Mouse (Mus musculus): ENCODE data around the gene Ctsa. TPM values are rescaled to one million over a fixed set of nuclear protein-coding genes. Genes with fewer than 3 reads are reported as not detected.
"Not testable (repeated sequence)": the region's sequence is repeated elsewhere in the genome, so short reads cannot be mapped to it uniquely, and the experiment has no call there.

Ctsa gene
- polyA plus RNA-seq, 1 experiment from 2014 or later: 178 TPM

DNA sequence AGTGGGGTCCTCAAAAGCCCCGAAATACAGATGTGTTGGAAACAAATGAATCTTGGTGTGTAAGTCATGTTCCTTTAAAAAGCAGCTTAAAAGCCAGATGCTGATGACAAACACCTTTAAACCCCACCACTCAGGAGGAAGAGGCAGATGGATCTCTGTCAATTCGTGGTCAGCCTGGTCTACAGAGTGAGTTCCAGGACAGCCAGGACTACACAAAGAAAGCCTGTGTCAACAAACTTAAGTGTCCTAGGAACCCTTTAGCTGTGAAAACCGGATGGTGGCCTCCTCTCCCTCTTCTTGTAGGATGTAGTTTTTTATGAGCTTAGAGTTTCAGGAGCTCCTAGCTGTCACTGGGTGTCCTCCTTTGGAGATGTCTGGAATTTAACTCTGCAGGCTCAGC is 40.9 kb downstream of the Ctsa start:
- H3K27me3 ChIP-seq (ENCODE audit: control insufficient read depth, insufficient read depth, low read length): no peaks in the 10 kb centered on the region
- WGBS: 51% methylated on average over 3 of the region's 3 CpGs
- H3K4me2 ChIP-seq (ENCODE audit: low read length): no peak overlapping the region; the same call in 1 of the 2 replicates
- H3K9ac ChIP-seq (ENCODE audit: low read length): peak overlapping the region; percentile 48; the same call in 1 of the 2 replicates
- H3K9me3 ChIP-seq (ENCODE audit: control insufficient read depth, low read length): no peaks in the 10 kb centered on the region
- H3K4me1 ChIP-seq (ENCODE audit: control insufficient read depth in 2 of 2, insufficient read depth in 2 of 2, low read length in 2 of 2): peaks cover 11 to 14% of the 10 kb centered on the region in 2 experiments
- ATAC-seq (ENCODE audit: insufficient number of reproducible peaks, insufficient read depth, low FRiP score, low read depth): no peak
- peak overlapping the region; percentile 83 to 85 for H3K27ac ChIP-seq (replicated peaks in 1 of 2; ENCODE audit: control insufficient read depth in 1 of 2, insufficient read depth in 1 of 2, low read depth in 2 of 2, low read length in 2 of 2)
- H3K4me3 ChIP-seq (ENCODE audit: control insufficient read depth in 1 of 2, insufficient read depth in 1 of 2, low read depth in 1 of 2, low read length in 2 of 2): no peak overlapping the region
- 0 out of 2 replicates have a peak, but pooled peaks cover 7% of the 10 kb centered on the region for H3K36me3 ChIP-seq (ENCODE audit: control insufficient read depth, insufficient read depth, low read length)

GRCm38 (mm10) chr2:164874239-164874769 is 41.6 kb downstream of the Ctsa start:
- 0% methylated on average over 1 of the region's 1 CpGs for WGBS
- H3K27ac ChIP-seq (replicated peaks in 1 of 2; ENCODE audit: control insufficient read depth in 1 of 2, insufficient read depth in 1 of 2, low read depth in 2 of 2, low read length in 2 of 2): peak overlapping the region; percentile 83 to 85
- H3K27me3 ChIP-seq (ENCODE audit: control insufficient read depth, insufficient read depth, low read length): no peaks in the 10 kb centered on the region
- H3K4me1 ChIP-seq (ENCODE audit: control insufficient read depth in 2 of 2, insufficient read depth in 2 of 2, low read length in 2 of 2): peaks cover 11 to 14% of the 10 kb centered on the region in 2 experiments
- no peak for ATAC-seq (ENCODE audit: insufficient number of reproducible peaks, insufficient read depth, low FRiP score, low read depth)
- no peaks in the 10 kb centered on the region for H3K9me3 ChIP-seq (ENCODE audit: control insufficient read depth, low read length)
- H3K9ac ChIP-seq (ENCODE audit: low read length): peak overlapping the region; percentile 48; the same call in 1 of the 2 replicates
- H3K36me3 ChIP-seq (ENCODE audit: control insufficient read depth, insufficient read depth, low read length): 0 out of 2 replicates have a peak, but pooled peaks cover 7% of the 10 kb centered on the region
- peak overlapping the region; percentile 21; the same call in 1 of the 2 replicates for H3K4me2 ChIP-seq (ENCODE audit: low read length)
- H3K4me3 ChIP-seq (ENCODE audit: control insufficient read depth in 1 of 2, insufficient read depth in 1 of 2, low read depth in 1 of 2, low read length in 2 of 2): no peak overlapping the region

GRCm38 (mm10) chr2:164875648-164876047 is 43.0 kb downstream of the Ctsa start:
- not testable (repeated sequence) for H3K4me2 ChIP-seq (ENCODE audit: low read length); H3K27me3 ChIP-seq (ENCODE audit: control insufficient read depth, insufficient read depth, low read length); H3K9me3 ChIP-seq (ENCODE audit: control insufficient read depth, low read length); H3K9ac ChIP-seq (ENCODE audit: low read length); H3K36me3 ChIP-seq (ENCODE audit: control insufficient read depth, insufficient read depth, low read length); H3K4me3 ChIP-seq (ENCODE audit: control insufficient read depth in 1 of 2, insufficient read depth in 1 of 2, low read depth in 1 of 2, low read length in 2 of 2); ATAC-seq (ENCODE audit: insufficient number of reproducible peaks, insufficient read depth, low FRiP score, low read depth); H3K27ac ChIP-seq (replicated peaks in 1 of 2; ENCODE audit: control insufficient read depth in 1 of 2, insufficient read depth in 1 of 2, low read depth in 2 of 2, low read length in 2 of 2)
- WGBS: 56% methylated on average over 2 of the region's 2 CpGs
- H3K4me1 ChIP-seq (ENCODE audit: control insufficient read depth in 2 of 2, insufficient read depth in 2 of 2, low read length in 2 of 2): peaks cover 13 to 17% of the 10 kb centered on the region in 2 experiments

GRCm38 (mm10) chr2:164877376-164878215 is 44.9 kb downstream of the Ctsa start:
- ATAC-seq (ENCODE audit: insufficient number of reproducible peaks, insufficient read depth, low FRiP score, low read depth); H3K9me3 ChIP-seq (ENCODE audit: control insufficient read depth, low read length); H3K36me3 ChIP-seq (ENCODE audit: control insufficient read depth, insufficient read depth, low read length); H3K27me3 ChIP-seq (ENCODE audit: control insufficient read depth, insufficient read depth, low read length): not testable (repeated sequence)
- peak overlapping the region; percentile 100; a peak in 3 of 4 replicates for H3K27ac ChIP-seq (replicated peaks in 1 of 2; ENCODE audit: control insufficient read depth in 1 of 2, insufficient read depth in 1 of 2, low read depth in 2 of 2, low read length in 2 of 2)
- peak overlapping the region; percentile 100; the same call in 1 of the 2 replicates for H3K9ac ChIP-seq (ENCODE audit: low read length)
- peaks cover 14 to 21% of the 10 kb centered on the region in 2 experiments for H3K4me1 ChIP-seq (ENCODE audit: control insufficient read depth in 2 of 2, insufficient read depth in 2 of 2, low read length in 2 of 2)
- H3K4me3 ChIP-seq (ENCODE audit: control insufficient read depth in 1 of 2, insufficient read depth in 1 of 2, low read depth in 1 of 2, low read length in 2 of 2): peak overlapping the region in 1 of 2 experiments; percentile 95; a peak in 2 of 4 replicates
- 76% methylated on average over 11 of the region's 11 CpGs for whole genome bisulfite sequencing
- peak overlapping the region; percentile 97 for H3K4me2 ChIP-seq (ENCODE audit: low read length)

- Histone ChIP-seq H3K4me1 (ENCODE audit: control insufficient read depth in 2 of 2, insufficient read depth in 2 of 2, low read length in 2 of 2) (peaks cover 14 to 20% of the 10 kb centered on the region in 2 experiments), H3K36me3 (ENCODE audit: control insufficient read depth, insufficient read depth, low read length) (peaks cover 19% of the 10 kb centered on the region), H3K27me3 (ENCODE audit: control insufficient read depth, insufficient read depth, low read length) (no peaks in the 10 kb centered on the region), H3K27ac (replicated peaks in 1 of 2; ENCODE audit: control insufficient read depth in 1 of 2, insufficient read depth in 1 of 2, low read depth in 2 of 2, low read length in 2 of 2) (peak overlapping the region; percentile 100), H3K4me3 (ENCODE audit: control insufficient read depth in 1 of 2, insufficient read depth in 1 of 2, low read depth in 1 of 2, low read length in 2 of 2) (peak overlapping the region; percentile 95 to 99), H3K9me3 (ENCODE audit: control insufficient read depth, low read length) (no peaks in the 10 kb centered on the region), H3K9ac (ENCODE audit: low read length) (peak overlapping the region; percentile 100), H3K4me2 (ENCODE audit: low read length) (peak overlapping the region; percentile 97)
- whole genome bisulfite sequencing: 3% methylated on average over 28 of the region's 28 CpGs
- ATAC-seq (ENCODE audit: insufficient number of reproducible peaks, insufficient read depth, low FRiP score, low read depth): peak; percentile 46
Observed at GRCm38 (mm10) chr2:164878509-164879227, 46.0 kb downstream of the Ctsa start.

DNA sequence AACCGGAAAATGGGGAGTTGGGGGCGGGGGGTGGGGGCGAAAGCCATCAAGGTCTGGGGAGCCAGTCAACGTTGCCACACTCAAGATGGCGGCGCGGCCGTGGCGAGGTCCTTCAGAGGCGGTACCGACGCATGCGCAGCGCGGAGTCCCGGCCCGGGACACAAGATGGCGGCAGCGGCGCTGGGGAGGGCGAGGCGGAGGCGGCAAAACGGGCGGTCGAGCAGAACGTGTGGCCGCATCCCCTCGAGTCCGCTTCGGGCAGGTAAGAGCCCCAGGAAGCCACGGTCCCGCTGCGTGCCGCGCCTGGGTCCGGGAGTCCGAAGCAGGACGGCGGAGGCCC is 46.5 kb downstream of the Ctsa start, which contains the start of gene Pcif1:
Pcif1 (plus strand) TSS at position 77 of the 340 bp plus-strand sequence.
- Histone ChIP-seq H3K4me1 (ENCODE audit: control insufficient read depth in 2 of 2, insufficient read depth in 2 of 2, low read length in 2 of 2) (peaks cover 10 to 14% of the 10 kb centered on the region in 2 experiments), H3K27ac (replicated peaks in 1 of 2; ENCODE audit: control insufficient read depth in 1 of 2, insufficient read depth in 1 of 2, low read depth in 2 of 2, low read length in 2 of 2) (peak within 1 kb of the TSS; percentile 100), H3K9ac (ENCODE audit: low read length) (peak within 1 kb of the TSS; percentile 100), H3K4me3 (ENCODE audit: control insufficient read depth in 1 of 2, insufficient read depth in 1 of 2, low read depth in 1 of 2, low read length in 2 of 2) (peak within 1 kb of the TSS; percentile 95 to 99), H3K4me2 (ENCODE audit: low read length) (peak within 1 kb of the TSS; percentile 97), H3K36me3 (ENCODE audit: control insufficient read depth, insufficient read depth, low read length) (peaks cover 24% of the 10 kb centered on the region), H3K27me3 (ENCODE audit: control insufficient read depth, insufficient read depth, low read length) (no peaks in the 10 kb centered on the region), H3K9me3 (ENCODE audit: control insufficient read depth, low read length) (no peaks in the 10 kb centered on the region)
- 0% methylated on average over 33 of the region's 40 CpGs for WGBS
- peak; percentile 81 for ATAC-seq (ENCODE audit: insufficient number of reproducible peaks, insufficient read depth, low FRiP score, low read depth)

DNA sequence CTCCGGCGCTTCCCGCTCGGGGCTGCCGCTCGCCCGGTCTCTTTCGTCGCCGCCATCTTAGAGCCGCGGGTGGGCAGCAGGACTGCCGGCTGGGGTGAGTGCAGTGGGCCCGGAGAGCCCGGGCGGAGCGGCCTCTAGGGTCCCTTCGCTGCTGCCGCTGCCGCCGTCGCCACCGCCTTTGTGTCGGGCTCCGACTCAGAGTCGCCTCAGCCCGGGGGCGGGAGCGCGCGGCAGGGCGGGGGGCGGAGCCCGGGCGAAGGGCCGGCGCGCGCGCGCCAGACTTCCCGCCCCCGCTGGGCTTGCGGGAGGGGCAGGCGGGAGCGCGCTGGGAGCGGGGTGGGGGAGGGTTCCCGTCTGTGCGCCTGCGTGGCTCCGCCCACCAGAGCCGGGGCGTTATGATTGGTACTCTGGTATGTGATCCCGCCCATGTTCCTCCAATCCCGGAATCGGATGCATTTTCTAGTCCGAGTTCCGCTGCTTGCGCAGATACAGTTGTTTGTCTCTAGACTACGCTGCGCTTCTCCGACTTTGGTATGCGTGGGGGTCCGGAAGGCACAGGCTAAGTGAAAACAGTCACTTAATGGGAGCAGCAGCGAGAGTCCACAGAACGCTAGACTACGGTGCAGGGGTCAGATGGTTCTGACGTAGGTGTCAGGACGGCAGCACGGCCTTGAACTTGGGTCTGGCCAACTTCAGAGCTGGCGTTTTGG is 47.0 kb downstream of the Ctsa start:
- peaks cover 5 to 9% of the 10 kb centered on the region in 2 experiments for H3K4me1 ChIP-seq (ENCODE audit: control insufficient read depth in 2 of 2, insufficient read depth in 2 of 2, low read length in 2 of 2)
- H3K27me3 ChIP-seq (ENCODE audit: control insufficient read depth, insufficient read depth, low read length): no peaks in the 10 kb centered on the region
- under 1% methylated on average over 65 of the region's 72 CpGs for WGBS
- peak overlapping the region; percentile 97 for H3K4me2 ChIP-seq (ENCODE audit: low read length)
- ATAC-seq (ENCODE audit: insufficient number of reproducible peaks, insufficient read depth, low FRiP score, low read depth): peak; percentile 88
- peak overlapping the region; percentile 95 to 99 for H3K4me3 ChIP-seq (ENCODE audit: control insufficient read depth in 1 of 2, insufficient read depth in 1 of 2, low read depth in 1 of 2, low read length in 2 of 2)
- H3K9me3 ChIP-seq (ENCODE audit: control insufficient read depth, low read length): no peaks in the 10 kb centered on the region
- H3K36me3 ChIP-seq (ENCODE audit: control insufficient read depth, insufficient read depth, low read length): peaks cover 29% of the 10 kb centered on the region
- H3K27ac ChIP-seq (replicated peaks in 1 of 2; ENCODE audit: control insufficient read depth in 1 of 2, insufficient read depth in 1 of 2, low read depth in 2 of 2, low read length in 2 of 2): peak overlapping the region; percentile 100
- H3K9ac ChIP-seq (ENCODE audit: low read length): peak overlapping the region; percentile 100
